Mouse (Mus musculus) erythroid progenitor cell, adult 5-6 weeks (primary cell): ENCODE data around the gene Mrpl57. TPM values are rescaled to one million over a fixed set of nuclear protein-coding genes. Genes with fewer than 3 reads are reported as not detected.
"Not testable (repeated sequence)": the region's sequence is repeated elsewhere in the genome, so short reads cannot be mapped to it uniquely, and the experiment has no call there.

Source experiments
- ATAC-seq: replicated peaks from 2 replicates; pipeline ENCODE4 v1.8.0; 2016; ENCODE audit warnings: moderate number of reproducible peaks, mild to moderate bottlenecking, moderate TSS enrichment, inconsistent platforms; ENCODE audit not compliant: poor library complexity, low FRiP score, severe bottlenecking
- total RNA-seq, 2 experiments: library from RNA; stranded (forward) in 1 of 2; stranded (reverse) in 1 of 2; fragments of 150-400 nt in 1 of 2; fragments of 186-747, 209-891 nt in 1 of 2; gene quantifications; 2 replicates each; pipeline versions ENCODE4 v1.2.3 to v1.2.4; 2015 to 2017; ENCODE audit warnings: low replicate concordance in 2 of 2

Mrpl57 gene
- total RNA-seq, 2 experiments from 2014 or later = 7.9 to 70.0 TPM

GRCm38 (mm10) chr14:57856037-57856436 lies 30.0 kb downstream of the Mrpl57 start:
- not testable (repeated sequence) for ATAC-seq

GRCm38 (mm10) chr14:57858601-57859000 lies 32.6 kb downstream of the Mrpl57 start:
- ATAC-seq = no peak

DNA sequence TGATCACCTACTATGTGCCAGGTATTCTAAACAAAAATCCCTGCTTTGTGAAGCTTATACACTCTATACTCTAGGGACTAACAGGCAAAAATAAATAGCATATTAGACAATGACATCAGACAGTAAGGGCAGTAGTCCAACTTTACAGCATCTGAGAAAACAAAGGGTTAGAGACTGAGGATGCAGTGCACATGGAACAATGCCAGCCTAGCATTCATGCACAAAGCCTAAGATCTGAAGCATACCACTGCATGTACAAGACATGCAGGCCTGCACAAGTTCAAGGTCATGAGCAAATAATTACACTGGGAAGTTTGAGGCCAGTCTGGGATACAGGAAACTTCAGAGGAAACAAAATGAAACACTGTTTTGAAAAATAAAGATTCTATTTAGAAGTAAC lies 33.5 kb downstream of the Mrpl57 start:
- ATAC-seq = no peak

GRCm38 (mm10) chr14:57861987-57862412 lies 36.0 kb downstream of the Mrpl57 start:
- no peak for ATAC-seq

GRCm38 (mm10) chr14:57863129-57863528 lies 37.1 kb downstream of the Mrpl57 start:
- no peak for ATAC-seq

- ATAC-seq = no peak
These were observed 39.2 kb downstream of the Mrpl57 start for GRCm38 (mm10) chr14:57865256-57865655.

- ATAC-seq = no peak
These were observed 40.7 kb downstream of the Mrpl57 start for GRCm38 (mm10) chr14:57866676-57867276.

DNA sequence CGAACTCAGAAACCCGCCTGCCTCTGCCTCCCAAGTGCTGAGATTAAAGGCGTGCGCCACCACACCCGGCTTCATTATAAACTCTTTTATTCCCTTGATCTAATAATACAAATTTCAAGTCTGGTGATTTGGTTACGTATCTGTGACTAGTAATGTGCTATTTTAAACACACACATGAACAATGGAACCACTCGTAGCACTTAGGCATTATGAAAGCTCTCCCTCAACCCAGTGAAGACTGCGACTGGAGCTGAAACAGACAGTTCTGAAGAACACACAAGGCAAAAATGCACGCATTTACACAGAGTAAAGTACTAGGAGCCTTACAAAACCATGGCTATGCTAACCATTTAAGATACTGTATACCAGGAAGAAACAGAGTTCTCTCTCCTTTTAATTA lies 51.9 kb downstream of the Mrpl57 start:
- ATAC-seq = no peak

Other genes with a start within 250 kb of the Mrpl57 start
- gene Xpo4, start 160.8 kb upstream of the Mrpl57 start, total RNA-seq (2015; ENCODE audit: low replicate concordance) = 20.5 and 23.1 TPM in 2 replicates
- 39.3 and 75.2 TPM in 2 replicates for gene Xpo4, start 160.8 kb upstream of the Mrpl57 start, total RNA-seq (2017; ENCODE audit: low replicate concordance)
- gene Gm49361, start 80.1 kb upstream of the Mrpl57 start, total RNA-seq (2015; ENCODE audit: low replicate concordance) = not detected in 2 replicates
- not detected in 2 replicates for gene Gm49361, start 80.1 kb upstream of the Mrpl57 start, total RNA-seq (2017; ENCODE audit: low replicate concordance)
- 24.9 and 33.5 TPM in 2 replicates for gene Lats2, start 67.8 kb upstream of the Mrpl57 start, total RNA-seq (2015; ENCODE audit: low replicate concordance)
- 38.4 and 38.9 TPM in 2 replicates for gene Lats2, start 67.8 kb upstream of the Mrpl57 start, total RNA-seq (2017; ENCODE audit: low replicate concordance)
- 133 and 176 TPM in 2 replicates for gene Sap18, start 28.1 kb upstream of the Mrpl57 start, total RNA-seq (2015; ENCODE audit: low replicate concordance)
- 10.0 and 12.1 TPM in 2 replicates for gene Sap18, start 28.1 kb upstream of the Mrpl57 start, total RNA-seq (2017; ENCODE audit: low replicate concordance)
- 41.4 and 45.3 TPM in 2 replicates for gene Ska3, start within 50 bp of the Mrpl57 start, total RNA-seq (2015; ENCODE audit: low replicate concordance)
- gene Ska3, start within 50 bp of the Mrpl57 start, total RNA-seq (2017; ENCODE audit: low replicate concordance) = 88.2 and 89.0 TPM in 2 replicates
- 8.0 and 33.5 TPM in 2 replicates for gene Zdhhc20, start 64.0 kb downstream of the Mrpl57 start, total RNA-seq (2015; ENCODE audit: low replicate concordance)
- 6.8 and 16.9 TPM in 2 replicates for gene Zdhhc20, start 64.0 kb downstream of the Mrpl57 start, total RNA-seq (2017; ENCODE audit: low replicate concordance)
- 14.3 and 26.7 TPM in 2 replicates for gene Micu2, start 173.0 kb downstream of the Mrpl57 start, total RNA-seq (2015; ENCODE audit: low replicate concordance)
- gene Micu2, start 173.0 kb downstream of the Mrpl57 start, total RNA-seq (2017; ENCODE audit: low replicate concordance) = 39.6 and 45.7 TPM in 2 replicates
- not detected in 2 replicates for gene Fgf9, start 244.3 kb downstream of the Mrpl57 start, total RNA-seq (2015; ENCODE audit: low replicate concordance)
- gene Fgf9, start 244.3 kb downstream of the Mrpl57 start, total RNA-seq (2017; ENCODE audit: low replicate concordance) = not detected in 2 replicates